Mouse (Mus musculus) megakaryocyte, embryonic 14.5 days (primary cell): ENCODE data around the gene Cnnm3.

Experiments
- FLI1 ChIP-seq: IDR thresholded peaks from 2 replicates; pipeline ENCODE4 v1.6.1; 2012; ENCODE audit warnings: low read length, inconsistent platforms, mixed read lengths
- GATA1 ChIP-seq: IDR thresholded peaks from 3 replicates; pipeline ENCODE4 v1.6.1; 2012; ENCODE audit warnings: mixed read lengths, low read length, inconsistent platforms, borderline replicate concordance

- TF ChIP-seq GATA1: no peak
- TF ChIP-seq FLI1: no peak
Measured at GRCm38 (mm10) chr1:36562388-36562787, 50.7 kb downstream of the Cnnm3 start.
